Mouse (Mus musculus): ENCODE results near the gene Ndufb5.

GRCm38 (mm10) chr3:32708368-32709231, 28.2 kb upstream of the Ndufb5 start:
- TF ChIP-seq EP300 (IDR thresholded peaks at IDR 0.05; ENCODE audit: insufficient read depth, low read depth, low read length) (no peak), CTCF (IDR thresholded peaks at IDR 0.05) (peak; percentile 41), POLR2A (IDR thresholded peaks at IDR 0.05; ENCODE audit: insufficient read depth, low read depth, low read length) (peak; percentile 17)
